Mouse (Mus musculus) liver, postnatal 0 days (tissue): ENCODE results near the gene Plxna4.

Source experiments
- CTCF ChIP-seq: sonication (generic); IDR thresholded peaks from 2 replicates; pipeline ENCODE4 v1.5.1; 2016; ENCODE audit warnings: antibody characterized with exemption, low read depth
- EP300 ChIP-seq: IDR thresholded peaks from 2 replicates; pipeline ENCODE4 v1.6.1; 2016; ENCODE audit warnings: antibody characterized with exemption, low read depth, mild to moderate bottlenecking

DNA sequence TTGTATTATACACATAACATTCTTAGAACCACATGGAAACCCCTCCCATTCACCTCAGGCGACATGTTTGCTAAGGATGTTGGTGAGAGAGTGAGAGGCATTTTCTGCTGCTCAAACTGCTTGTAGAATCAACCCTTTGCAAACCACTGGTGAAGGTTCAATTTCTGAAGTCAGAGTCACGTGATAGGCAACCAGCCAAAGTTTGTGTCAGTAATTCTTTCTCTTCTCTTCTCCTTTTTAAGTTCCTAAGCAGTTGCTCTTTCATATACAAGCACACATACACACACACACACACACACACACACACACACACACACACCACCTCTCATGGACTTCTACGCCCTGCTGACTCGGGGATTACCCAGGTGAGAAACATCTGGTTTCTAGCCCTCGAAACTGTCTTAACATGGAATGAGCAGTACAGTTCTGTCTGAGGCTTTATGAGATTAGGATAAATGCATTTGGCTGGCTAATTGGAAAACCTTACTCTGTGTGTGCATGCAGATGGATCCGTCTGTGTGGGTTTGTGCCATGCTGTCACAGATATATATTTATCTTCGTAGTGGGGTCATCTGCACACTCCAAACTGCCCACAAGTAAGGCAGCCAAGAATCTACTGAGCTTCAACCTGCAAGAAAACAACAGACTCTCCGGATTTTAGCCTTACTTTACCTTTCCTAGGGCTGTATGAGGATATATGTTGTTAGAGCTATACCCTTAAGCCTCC lies 138.6 kb downstream of the Plxna4 start:
- TF ChIP-seq CTCF, result no peak
- no peak for TF ChIP-seq EP300
